Mouse (Mus musculus): ENCODE measurements around the gene Tnik. TPM values are rescaled to one million over a fixed set of nuclear protein-coding genes. Genes with fewer than 3 reads are reported as not detected.

The Tnik gene
- polyA plus RNA-seq, 1 experiment from 2014 or later: 7.1 TPM

- Histone ChIP-seq H3K9me3 (no peaks in the 10 kb centered on the region), H3K4me3 (no peak overlapping the region), H3K4me1 (no peaks in the 10 kb centered on the region), H3K36me3 (no peaks in the 10 kb centered on the region), H3K27ac (no peak overlapping the region), H3K27me3 (no peaks in the 10 kb centered on the region), H3K4me2 (no peak overlapping the region), H3K9ac (no peak overlapping the region)
- no peak for ATAC-seq (ENCODE audit: insufficient number of reproducible peaks, low FRiP score, low TSS enrichment, low read depth)
- 58% methylated on average over 8 of the region's 8 CpGs for WGBS
Observed at GRCm38 (mm10) chr3:28456842-28457241, 193.8 kb downstream of the Tnik start.

GRCm38 (mm10) chr3:28457517-28457916, 194.5 kb downstream of the Tnik start:
- no peak for ATAC-seq (ENCODE audit: insufficient number of reproducible peaks, low FRiP score, low TSS enrichment, low read depth)
- 84% methylated on average over 2 of the region's 2 CpGs for WGBS
- no peaks in the 10 kb centered on the region for H3K9me3 ChIP-seq

GRCm38 (mm10) chr3:28466688-28467087, 203.7 kb downstream of the Tnik start:
- Histone ChIP-seq H3K9ac (no peak overlapping the region), H3K4me1 (no peaks in the 10 kb centered on the region), H3K9me3 (no peaks in the 10 kb centered on the region), H3K4me3 (no peak overlapping the region), H3K27ac (no peak overlapping the region), H3K36me3 (no peaks in the 10 kb centered on the region), H3K4me2 (no peak overlapping the region), H3K27me3 (no peaks in the 10 kb centered on the region)
- no peak for ATAC-seq (ENCODE audit: insufficient number of reproducible peaks, low FRiP score, low TSS enrichment, low read depth)
- WGBS: 91% methylated on average over 4 of the region's 4 CpGs

More at GRCm38 (mm10) chr3:28457517-28457916, 194.5 kb downstream of the Tnik start:
- H3K9ac ChIP-seq: no peak overlapping the region
- H3K27me3 ChIP-seq: no peaks in the 10 kb centered on the region
- no peaks in the 10 kb centered on the region for H3K4me1 ChIP-seq
- H3K27ac ChIP-seq: no peak overlapping the region
- H3K4me3 ChIP-seq: no peak overlapping the region
- no peak overlapping the region for H3K4me2 ChIP-seq
- H3K36me3 ChIP-seq: no peaks in the 10 kb centered on the region

- H3K9me3 ChIP-seq: no peaks in the 10 kb centered on the region
- ATAC-seq (ENCODE audit: insufficient number of reproducible peaks, low FRiP score, low TSS enrichment, low read depth): no peak
- no peaks in the 10 kb centered on the region for H3K36me3 ChIP-seq
- H3K4me1 ChIP-seq: no peaks in the 10 kb centered on the region
- WGBS: 50% methylated on average over 1 of the region's 1 CpGs
- H3K4me2 ChIP-seq: no peak overlapping the region
- no peak overlapping the region for H3K9ac ChIP-seq
- H3K27ac ChIP-seq: no peak overlapping the region
- H3K4me3 ChIP-seq: no peak overlapping the region
- H3K27me3 ChIP-seq: no peaks in the 10 kb centered on the region
Observed at GRCm38 (mm10) chr3:28467148-28467754, 204.2 kb downstream of the Tnik start.

GRCm38 (mm10) chr3:28467871-28468285, 204.9 kb downstream of the Tnik start:
- no peaks in the 10 kb centered on the region for H3K27me3 ChIP-seq
- no peaks in the 10 kb centered on the region for H3K9me3 ChIP-seq
- 43% methylated on average over 4 of the region's 4 CpGs for WGBS
- no peak for ATAC-seq (ENCODE audit: insufficient number of reproducible peaks, low FRiP score, low TSS enrichment, low read depth)
- H3K4me2 ChIP-seq: no peak overlapping the region
- no peak overlapping the region for H3K27ac ChIP-seq
- no peak overlapping the region for H3K9ac ChIP-seq
- H3K4me1 ChIP-seq: no peaks in the 10 kb centered on the region
- no peak overlapping the region for H3K4me3 ChIP-seq
- no peaks in the 10 kb centered on the region for H3K36me3 ChIP-seq

- Histone ChIP-seq H3K4me2 (no peak overlapping the region), H3K36me3 (no peaks in the 10 kb centered on the region), H3K27ac (no peak overlapping the region), H3K4me3 (no peak overlapping the region), H3K4me1 (no peaks in the 10 kb centered on the region), H3K9me3 (no peaks in the 10 kb centered on the region), H3K27me3 (no peaks in the 10 kb centered on the region), H3K9ac (no peak overlapping the region)
- 52% methylated on average over 1 of the region's 1 CpGs for WGBS
- no peak for ATAC-seq (ENCODE audit: insufficient number of reproducible peaks, low FRiP score, low TSS enrichment, low read depth)
Observed at GRCm38 (mm10) chr3:28473439-28473838, 210.4 kb downstream of the Tnik start.

GRCm38 (mm10) chr3:28477373-28477772, 214.4 kb downstream of the Tnik start:
- no peak overlapping the region for H3K9ac ChIP-seq
- no peak overlapping the region for H3K4me2 ChIP-seq
- no peak overlapping the region for H3K27ac ChIP-seq
- no peak overlapping the region for H3K4me3 ChIP-seq
- 82% methylated on average over 2 of the region's 2 CpGs for WGBS
- no peaks in the 10 kb centered on the region for H3K27me3 ChIP-seq
- no peaks in the 10 kb centered on the region for H3K4me1 ChIP-seq
- H3K9me3 ChIP-seq: no peaks in the 10 kb centered on the region
- no peak for ATAC-seq (ENCODE audit: insufficient number of reproducible peaks, low FRiP score, low TSS enrichment, low read depth)
- H3K36me3 ChIP-seq: no peaks in the 10 kb centered on the region

GRCm38 (mm10) chr3:28485716-28486115, 222.7 kb downstream of the Tnik start:
- no peaks in the 10 kb centered on the region for H3K27me3 ChIP-seq
- WGBS: 58% methylated on average over 7 of the region's 7 CpGs

GRCm38 (mm10) chr3:28487418-28487817, 224.4 kb downstream of the Tnik start:
- Histone ChIP-seq H3K4me2 (no peak overlapping the region), H3K27ac (no peak overlapping the region), H3K27me3 (no peaks in the 10 kb centered on the region), H3K9ac (no peak overlapping the region), H3K4me3 (no peak overlapping the region), H3K9me3 (no peaks in the 10 kb centered on the region), H3K36me3 (no peaks in the 10 kb centered on the region), H3K4me1 (no peaks in the 10 kb centered on the region)
- no peak for ATAC-seq (ENCODE audit: insufficient number of reproducible peaks, low FRiP score, low TSS enrichment, low read depth)
- WGBS: 69% methylated on average over 9 of the region's 9 CpGs

More at GRCm38 (mm10) chr3:28485716-28486115, 222.7 kb downstream of the Tnik start:
- Histone ChIP-seq H3K36me3 (no peaks in the 10 kb centered on the region), H3K4me1 (no peaks in the 10 kb centered on the region), H3K4me3 (no peak overlapping the region), H3K9ac (no peak overlapping the region), H3K4me2 (no peak overlapping the region), H3K27ac (no peak overlapping the region; the same call in 1 of the 2 replicates), H3K9me3 (no peaks in the 10 kb centered on the region)
- no peak for ATAC-seq (ENCODE audit: insufficient number of reproducible peaks, low FRiP score, low TSS enrichment, low read depth)

- Histone ChIP-seq H3K36me3 (no peaks in the 10 kb centered on the region), H3K27ac (no peak overlapping the region)
- 63% methylated on average over 11 of the region's 11 CpGs for whole genome bisulfite sequencing
Observed at GRCm38 (mm10) chr3:28491085-28492041, 228.3 kb downstream of the Tnik start.

GRCm38 (mm10) chr3:28496806-28497502, 233.9 kb downstream of the Tnik start:
- Histone ChIP-seq H3K4me2 (no peak overlapping the region), H3K27me3 (no peaks in the 10 kb centered on the region), H3K4me1 (no peaks in the 10 kb centered on the region), H3K9ac (no peak overlapping the region), H3K36me3 (no peaks in the 10 kb centered on the region), H3K4me3 (no peak overlapping the region), H3K9me3 (no peaks in the 10 kb centered on the region), H3K27ac (no peak overlapping the region)
- ATAC-seq (ENCODE audit: insufficient number of reproducible peaks, low FRiP score, low TSS enrichment, low read depth): no peak
- WGBS: 60% methylated on average over 3 of the region's 3 CpGs

More at GRCm38 (mm10) chr3:28491085-28492041, 228.3 kb downstream of the Tnik start:
- H3K27me3 ChIP-seq: no peaks in the 10 kb centered on the region
- H3K4me3 ChIP-seq: no peak overlapping the region
- no peak for ATAC-seq (ENCODE audit: insufficient number of reproducible peaks, low FRiP score, low TSS enrichment, low read depth)
- H3K4me2 ChIP-seq: no peak overlapping the region
- no peaks in the 10 kb centered on the region for H3K4me1 ChIP-seq
- no peaks in the 10 kb centered on the region for H3K9me3 ChIP-seq
- no peak overlapping the region for H3K9ac ChIP-seq

- H3K9ac ChIP-seq: no peak overlapping the region
- H3K36me3 ChIP-seq: no peaks in the 10 kb centered on the region
- H3K27ac ChIP-seq: no peak overlapping the region
- 87% methylated on average over 3 of the region's 3 CpGs for WGBS
- no peaks in the 10 kb centered on the region for H3K9me3 ChIP-seq
- no peak for ATAC-seq (ENCODE audit: insufficient number of reproducible peaks, low FRiP score, low TSS enrichment, low read depth)
- no peak overlapping the region for H3K4me3 ChIP-seq
- no peaks in the 10 kb centered on the region for H3K4me1 ChIP-seq
- no peak overlapping the region for H3K4me2 ChIP-seq
- no peaks in the 10 kb centered on the region for H3K27me3 ChIP-seq
Observed at GRCm38 (mm10) chr3:28497503-28497857, 234.5 kb downstream of the Tnik start.

Data from limb, embryonic 15.5 days (tissue).